Mouse (Mus musculus) retina, embryonic 14.5 days (tissue): ENCODE measurements around the gene Rad54l2.

Experiments
- DNase-seq: peaks from one replicate; pipeline ENCODE4 v3.0.0-alpha.2; 2015; ENCODE audit warnings: low spot score

The Rad54l2 gene

DNA sequence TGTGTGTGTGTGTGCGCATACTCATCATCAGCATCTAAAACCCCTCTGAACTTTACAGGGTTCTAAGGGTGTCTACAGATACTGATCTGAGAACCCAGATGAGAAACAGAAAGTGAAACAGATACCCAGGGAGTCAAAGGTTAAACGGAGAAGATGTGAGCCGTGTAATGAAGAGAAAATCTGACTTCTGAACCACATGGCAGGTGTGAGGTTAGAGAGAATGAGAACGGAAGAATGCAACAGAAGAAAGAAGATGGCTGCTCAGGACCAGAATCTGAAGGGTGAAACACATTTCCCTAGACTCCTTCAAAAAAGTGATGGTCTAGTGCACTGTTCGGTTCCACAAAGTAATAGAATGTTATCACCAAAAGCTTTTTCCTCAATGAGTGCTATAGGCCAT lies 36.9 kb downstream of the Rad54l2 start:
- DNase-seq: no peak

- DNase-seq: no peak
Observed at GRCm38 (mm10) chr9:106739962-106740361, 49.0 kb downstream of the Rad54l2 start.

GRCm38 (mm10) chr9:106739056-106739455 lies 49.9 kb downstream of the Rad54l2 start:
- DNase-seq: no peak

GRCm38 (mm10) chr9:106738199-106738985 lies 50.6 kb downstream of the Rad54l2 start:
- no peak for DNase-seq

- DNase-seq: no peak
Observed at GRCm38 (mm10) chr9:106733690-106734089, 55.3 kb downstream of the Rad54l2 start.

- DNase-seq: no peak
Observed at GRCm38 (mm10) chr9:106729416-106729815, 59.6 kb downstream of the Rad54l2 start.

GRCm38 (mm10) chr9:106726891-106727290 lies 62.1 kb downstream of the Rad54l2 start:
- no peak for DNase-seq

GRCm38 (mm10) chr9:106725435-106725834 lies 63.6 kb downstream of the Rad54l2 start:
- DNase-seq: no peak

DNA sequence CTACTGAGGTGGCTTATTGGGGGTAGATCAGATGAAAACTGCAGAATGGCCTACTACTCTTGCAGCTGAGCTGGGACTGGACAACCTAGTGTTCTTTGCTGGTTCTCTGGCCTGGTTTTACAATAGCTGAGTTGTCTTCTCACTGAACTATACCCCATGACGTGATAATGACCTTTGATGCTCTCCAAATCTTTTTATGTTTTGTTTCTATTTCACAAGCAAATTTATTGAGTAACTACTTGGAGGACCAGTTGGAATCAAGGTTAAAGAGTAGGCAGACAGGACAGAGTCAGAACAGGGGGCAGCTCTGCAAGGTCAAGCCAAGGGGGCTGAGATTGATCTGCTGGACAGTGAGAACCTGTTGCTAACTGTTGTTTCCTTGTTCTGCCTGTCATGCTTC lies 64.1 kb downstream of the Rad54l2 start:
- no peak for DNase-seq

GRCm38 (mm10) chr9:106716729-106717128 lies 72.3 kb downstream of the Rad54l2 start:
- DNase-seq: no peak

DNA sequence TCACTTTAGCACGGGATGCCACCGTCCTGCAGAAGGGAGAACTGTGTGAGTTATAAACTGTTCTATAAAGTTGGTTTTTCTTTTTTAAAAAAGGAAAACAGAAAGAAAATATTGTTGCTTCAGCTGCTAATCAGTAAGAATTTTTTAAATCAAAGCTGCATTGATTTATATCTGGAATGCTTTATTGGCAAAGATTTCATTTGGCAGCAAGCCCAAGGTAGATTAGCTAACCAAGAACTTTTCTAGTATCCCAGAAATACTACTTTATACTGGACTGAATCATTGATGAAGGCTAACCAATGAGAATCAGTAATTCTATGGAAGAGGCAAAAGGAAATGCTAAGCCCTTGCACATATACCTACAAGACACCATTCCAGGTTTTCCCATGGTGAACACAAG lies 72.8 kb downstream of the Rad54l2 start:
- DNase-seq: no peak

GRCm38 (mm10) chr9:106712470-106712869 lies 76.5 kb downstream of the Rad54l2 start:
- no peak for DNase-seq

- no peak for DNase-seq
Observed at GRCm38 (mm10) chr9:106692973-106693481, 96.0 kb downstream of the Rad54l2 start.

DNA sequence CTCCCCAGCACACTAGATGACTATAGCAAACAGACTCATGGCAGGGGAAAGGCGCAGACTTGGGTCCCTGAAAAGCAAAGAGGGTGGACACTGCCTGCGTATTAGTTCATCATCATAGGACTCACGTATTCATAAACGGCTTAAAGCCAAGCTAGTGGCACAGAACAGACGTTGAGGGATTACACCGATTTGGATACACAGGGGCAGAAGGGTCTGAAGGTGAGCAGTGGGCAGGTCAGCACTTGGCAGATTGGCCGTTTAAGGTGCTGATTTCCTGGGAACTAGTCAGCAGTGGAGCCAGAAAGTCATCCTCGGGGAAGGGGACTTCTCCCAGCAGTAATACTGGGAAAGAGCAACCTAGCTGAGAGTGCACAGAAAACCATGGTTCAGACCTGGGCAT lies 100.2 kb downstream of the Rad54l2 start:
- no peak for DNase-seq

DNA sequence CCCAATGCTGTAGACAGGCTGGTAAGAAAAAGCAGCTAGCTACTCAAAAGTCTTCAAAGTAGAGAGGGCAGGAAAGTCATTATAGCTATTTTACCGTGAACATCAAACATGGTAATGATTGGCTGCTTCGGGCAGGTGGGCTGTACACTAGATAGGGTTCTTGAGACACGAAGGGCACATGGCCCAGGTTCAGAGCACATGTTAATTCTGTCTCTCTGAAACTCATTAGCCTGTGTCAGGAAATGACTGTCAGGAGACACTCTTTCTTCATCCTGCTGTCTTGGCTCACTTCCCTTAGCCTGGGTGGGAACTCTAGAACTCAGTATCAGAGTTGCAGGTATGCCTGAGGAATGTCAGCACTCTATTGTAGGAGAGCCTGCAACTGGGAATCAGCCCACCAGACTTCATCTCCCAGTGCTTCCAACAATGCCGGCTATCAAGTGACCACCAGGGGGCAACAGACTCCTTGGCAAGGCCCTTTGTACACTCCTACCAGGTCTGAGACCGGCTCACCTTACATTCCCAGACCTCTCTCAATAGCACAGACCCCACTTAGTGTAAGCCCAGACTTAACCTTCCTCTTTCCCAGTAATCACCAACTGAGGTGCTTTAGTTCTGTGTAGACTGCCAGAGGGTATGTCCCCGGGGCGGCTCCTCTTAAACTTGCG lies 101.9 kb downstream of the Rad54l2 start:
- DNase-seq: peak; percentile 94

- DNase-seq: peak; percentile 77
Observed at GRCm38 (mm10) chr9:106685249-106686101, 103.5 kb downstream of the Rad54l2 start, which contains the start of gene Tex264. Gene Tex264 (minus strand): TSS chr9:106685927.

DNA sequence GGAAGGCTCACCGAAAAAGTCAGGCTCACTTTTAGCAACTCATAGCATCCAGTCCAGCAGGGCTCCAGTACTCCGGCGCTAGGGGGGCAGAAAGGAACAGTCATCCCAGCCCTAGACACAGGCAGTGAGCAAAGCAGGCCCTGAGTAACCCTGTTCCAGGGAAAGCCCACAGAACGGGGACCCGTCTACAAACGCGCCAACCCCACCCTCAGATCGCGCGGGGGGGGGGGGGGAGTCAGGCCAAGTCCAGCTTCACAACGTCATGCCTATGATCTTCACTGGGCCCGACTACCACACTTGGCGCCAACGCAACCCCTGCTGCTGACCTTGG lies 104.1 kb downstream of the Rad54l2 start:
- no peak for DNase-seq

GRCm38 (mm10) chr9:106684093-106684872 lies 104.7 kb downstream of the Rad54l2 start:
- DNase-seq: no peak

- no peak for DNase-seq
Observed at GRCm38 (mm10) chr9:106681026-106681425, 108.0 kb downstream of the Rad54l2 start.

- DNase-seq: no peak
Observed at GRCm38 (mm10) chr9:106678242-106678641, 110.8 kb downstream of the Rad54l2 start.

DNA sequence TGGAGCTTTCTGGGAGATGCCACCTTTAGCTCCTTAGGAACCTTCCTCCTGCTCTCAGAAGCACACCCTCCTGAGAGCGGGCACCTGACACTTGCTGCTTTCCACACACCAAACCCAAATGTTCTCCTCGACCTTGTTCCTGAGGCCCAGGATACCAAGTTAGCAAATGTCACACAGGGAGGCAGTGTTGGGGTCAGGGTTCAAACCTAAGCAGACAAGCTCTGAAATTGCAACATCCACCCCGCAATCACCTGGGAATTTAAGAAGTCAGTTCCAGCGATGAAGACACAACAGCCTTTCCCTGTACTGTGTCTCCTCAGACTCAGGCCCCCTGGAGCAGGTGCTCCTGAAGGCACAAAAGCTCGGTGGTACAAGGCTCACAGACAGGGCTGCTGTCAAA lies 111.3 kb downstream of the Rad54l2 start:
- no peak for DNase-seq

DNA sequence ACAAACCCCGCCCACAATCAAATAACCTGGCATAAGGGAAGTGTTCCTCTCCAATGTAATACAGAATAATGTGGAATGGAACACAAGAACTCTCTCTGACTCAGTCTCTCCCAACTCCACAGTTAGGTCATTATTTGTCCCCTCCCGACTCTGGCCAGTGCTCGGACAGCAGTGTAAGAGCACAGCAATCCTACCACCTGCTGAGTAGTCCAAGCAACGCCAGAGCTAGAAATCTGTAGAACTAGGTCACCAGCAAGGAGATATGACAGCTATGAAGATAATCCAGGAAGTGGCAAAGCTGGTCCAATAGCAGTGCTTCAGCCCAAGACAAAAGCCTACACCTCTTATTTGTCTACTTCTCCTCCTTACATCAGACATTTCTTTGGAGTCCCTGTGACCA lies 112.4 kb downstream of the Rad54l2 start:
- no peak for DNase-seq
